Mouse (Mus musculus) induced T-regulatory cell, adult 2 months (primary cell): Measurements from ENCODE around the gene Sbno1.

ENCODE experiments used
- DNase-seq: peaks from one replicate; pipeline ENCODE4 v3.0.0-alpha.2; 2012; ENCODE audit warnings: low read depth

The Sbno1 gene

DNA sequence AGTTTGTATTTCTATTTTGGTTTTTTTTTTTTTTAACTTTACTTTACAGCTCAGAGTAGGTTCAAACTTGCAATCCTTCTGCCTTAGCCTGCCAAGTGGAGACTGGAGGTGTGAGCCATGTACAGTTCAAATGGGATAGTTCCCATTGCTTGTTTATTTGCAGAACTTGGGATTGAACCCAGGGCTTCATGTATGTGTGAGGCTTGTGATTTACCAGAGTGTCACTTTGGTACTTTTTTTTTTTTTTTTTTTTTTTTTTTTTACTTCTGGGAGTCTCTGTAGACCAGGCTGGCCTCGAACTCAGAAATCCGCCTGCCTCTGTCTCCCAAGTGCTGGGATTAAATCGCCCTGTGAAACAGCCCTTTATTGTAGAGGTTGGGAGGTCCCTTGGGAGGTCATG lies 18.4 kb upstream of the Sbno1 start:
- no peak for DNase-seq

DNA sequence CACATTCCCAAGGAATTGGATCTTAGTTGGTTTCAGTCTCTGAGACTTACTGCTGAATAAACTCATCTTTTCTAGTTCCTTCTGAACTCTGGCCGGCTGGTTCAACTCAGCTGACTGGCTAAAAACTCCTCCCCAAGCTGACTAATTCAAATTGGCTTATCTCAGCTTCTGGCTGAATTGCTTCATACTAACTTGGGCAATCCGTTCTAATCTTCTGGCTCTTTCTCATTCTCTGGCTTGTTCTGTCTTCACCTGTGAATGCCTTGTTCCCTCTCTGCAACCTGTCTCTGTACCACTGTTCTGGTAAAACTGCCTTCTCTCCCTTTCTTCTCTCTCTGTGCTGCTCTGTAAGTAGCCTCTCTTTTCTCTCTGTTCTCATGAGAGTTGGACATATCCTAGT lies 16.8 kb upstream of the Sbno1 start:
- no peak for DNase-seq

DNA sequence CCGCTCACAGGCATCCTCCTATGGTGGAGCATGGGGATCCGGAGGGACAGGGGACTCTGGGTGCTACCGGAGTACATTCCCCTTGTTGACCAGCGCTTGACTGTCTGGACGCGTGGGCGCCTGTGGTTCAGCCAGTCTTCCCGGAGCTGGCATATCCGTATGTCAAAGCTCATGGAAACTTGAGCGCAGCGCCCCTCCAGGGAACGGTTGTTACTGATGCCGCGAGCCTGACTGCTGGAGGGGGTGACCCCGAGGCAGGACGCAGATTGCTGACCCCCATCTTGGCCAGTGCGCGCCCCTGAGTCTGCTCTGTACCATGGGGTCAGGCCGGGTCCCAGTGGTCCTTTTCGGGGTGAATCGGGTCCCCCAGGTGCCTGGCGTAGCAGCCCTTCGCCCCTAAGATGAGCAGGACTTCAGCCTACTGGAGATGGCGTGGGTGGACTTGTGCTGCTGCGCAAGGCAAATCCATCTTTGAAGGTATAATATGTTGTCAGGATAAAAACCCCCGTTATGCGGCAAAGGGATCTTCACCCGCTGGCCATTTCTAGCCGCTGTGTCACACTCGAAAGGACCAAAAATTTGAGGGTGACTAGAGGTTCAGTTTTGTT lies 14.4 kb upstream of the Sbno1 start:
- peak; percentile 84 for DNase-seq

DNA sequence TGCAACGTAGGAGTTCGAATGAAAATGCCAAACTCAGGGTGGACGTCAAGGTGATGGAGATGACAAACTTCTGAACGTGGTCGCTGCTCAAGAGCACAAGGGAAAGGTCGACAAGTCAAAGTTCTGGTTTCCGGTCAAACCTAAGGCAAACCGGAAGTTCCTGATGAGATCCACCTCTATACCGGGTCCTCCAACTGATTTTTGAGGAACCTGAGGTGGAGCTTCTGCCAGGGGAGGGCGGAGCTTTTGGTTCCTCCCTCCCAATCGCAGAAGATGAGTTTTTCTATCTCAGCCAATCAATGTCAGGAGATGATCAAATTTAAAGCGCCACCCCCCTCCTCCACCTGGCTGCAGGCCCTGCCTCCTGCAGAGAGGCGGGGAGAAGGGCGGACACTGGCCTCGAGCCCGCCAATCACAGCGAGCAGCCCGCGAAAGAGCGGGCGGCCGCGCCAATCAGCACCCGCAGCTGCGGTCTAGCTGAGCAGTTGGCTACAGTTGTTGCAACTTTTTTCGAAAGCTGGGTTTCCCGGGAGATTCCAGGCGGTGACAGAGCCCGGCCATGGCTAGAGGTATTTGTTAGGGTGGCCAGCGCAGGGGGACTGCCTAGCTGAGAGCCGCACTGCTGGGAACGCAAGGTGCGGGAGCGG lies 13.8 kb upstream of the Sbno1 start, which contains the start of gene Kmt5a:
TSS of gene Kmt5a (plus strand) at position 484 of the 647 bp plus-strand sequence.
- DNase-seq = peak; percentile 97

DNA sequence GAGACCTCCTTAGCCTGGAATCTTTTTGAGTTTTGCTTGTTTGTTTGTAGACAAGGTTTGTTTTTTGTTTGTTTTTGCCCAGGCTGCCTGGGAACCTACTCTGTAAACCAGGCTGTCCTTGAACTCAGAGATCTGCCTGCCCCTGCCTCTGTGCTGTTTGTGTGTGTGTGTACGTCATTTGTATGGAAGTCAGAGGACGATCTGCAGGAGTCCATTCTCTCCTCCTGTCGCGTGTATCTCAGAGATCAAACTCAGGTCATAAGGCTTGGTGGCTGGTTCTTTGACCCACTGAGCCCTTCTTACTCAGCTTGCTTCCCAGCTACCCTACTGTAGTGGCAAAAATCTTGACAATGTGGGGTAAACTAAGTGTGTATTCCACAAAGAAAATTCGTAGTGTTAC lies 12.9 kb upstream of the Sbno1 start:
- DNase-seq = peak; percentile 25

DNA sequence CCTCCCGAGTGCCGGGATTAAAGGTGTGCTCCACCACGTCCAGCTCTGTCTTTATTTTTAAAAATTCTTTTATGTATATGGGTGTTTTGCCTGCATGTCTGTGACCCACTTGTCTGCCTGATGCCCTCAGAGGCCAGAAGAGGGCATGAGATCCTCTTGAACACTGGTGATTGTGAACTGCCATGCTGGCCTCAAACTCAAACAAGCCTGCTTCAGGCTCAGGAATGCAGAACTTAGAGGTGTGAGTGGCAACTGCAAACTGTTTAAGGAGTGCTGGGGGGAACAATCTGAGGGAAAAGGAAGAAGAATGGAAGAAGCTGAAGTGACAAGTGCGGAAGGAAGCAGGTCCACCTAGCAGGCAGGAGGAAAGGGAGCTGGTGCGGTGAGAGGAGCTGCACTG lies 12.4 kb upstream of the Sbno1 start:
- DNase-seq = peak; percentile 64

DNA sequence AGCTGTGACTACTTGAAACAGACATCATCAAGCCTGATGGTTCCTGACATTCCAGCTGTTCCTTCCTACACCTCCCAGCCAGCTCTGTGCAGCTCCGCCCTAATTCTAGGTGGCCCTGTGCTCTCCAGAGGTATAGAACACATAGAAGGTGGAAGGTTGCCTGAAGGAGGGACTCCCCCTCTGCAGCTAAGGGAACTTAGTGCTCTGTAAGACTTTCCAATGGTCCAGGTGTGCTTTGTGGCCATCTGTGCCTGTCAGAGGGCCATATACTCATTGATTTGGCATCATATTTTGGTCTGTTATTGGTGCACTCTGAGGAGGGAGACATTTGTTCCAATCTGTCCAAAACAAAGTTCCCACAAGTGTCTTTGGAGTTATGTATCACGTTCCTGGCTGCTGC lies 7.2 kb upstream of the Sbno1 start:
- DNase-seq = no peak

DNA sequence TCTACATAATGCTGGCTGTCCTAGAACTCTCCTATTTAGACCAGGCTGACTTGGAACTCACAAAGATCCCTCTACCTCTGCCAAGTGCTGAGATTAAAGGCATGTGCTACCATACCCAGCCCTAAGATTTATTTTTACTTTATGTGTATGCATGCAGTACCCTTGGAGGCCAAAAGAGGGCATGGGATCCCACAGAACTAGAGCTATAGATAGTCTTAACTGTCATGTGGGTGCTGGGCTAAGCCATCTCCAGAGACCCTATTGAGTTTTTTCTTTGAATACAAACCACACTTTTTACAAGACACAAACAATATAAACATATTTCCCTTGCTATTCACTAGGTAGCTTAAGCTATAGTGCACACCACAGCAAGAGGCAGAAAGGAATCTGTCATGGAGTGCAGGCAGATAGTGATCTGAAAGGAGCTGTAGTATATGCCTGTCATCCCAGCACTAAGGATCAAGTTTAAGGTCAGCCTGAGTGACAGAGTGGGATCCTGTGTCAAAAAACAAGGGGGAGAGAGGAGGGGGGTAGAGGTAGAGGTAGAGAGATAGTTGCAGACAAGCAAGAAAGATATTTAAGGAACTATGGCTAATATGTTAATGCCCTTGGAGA lies 6.7 kb upstream of the Sbno1 start:
- peak; percentile 84 for DNase-seq

DNA sequence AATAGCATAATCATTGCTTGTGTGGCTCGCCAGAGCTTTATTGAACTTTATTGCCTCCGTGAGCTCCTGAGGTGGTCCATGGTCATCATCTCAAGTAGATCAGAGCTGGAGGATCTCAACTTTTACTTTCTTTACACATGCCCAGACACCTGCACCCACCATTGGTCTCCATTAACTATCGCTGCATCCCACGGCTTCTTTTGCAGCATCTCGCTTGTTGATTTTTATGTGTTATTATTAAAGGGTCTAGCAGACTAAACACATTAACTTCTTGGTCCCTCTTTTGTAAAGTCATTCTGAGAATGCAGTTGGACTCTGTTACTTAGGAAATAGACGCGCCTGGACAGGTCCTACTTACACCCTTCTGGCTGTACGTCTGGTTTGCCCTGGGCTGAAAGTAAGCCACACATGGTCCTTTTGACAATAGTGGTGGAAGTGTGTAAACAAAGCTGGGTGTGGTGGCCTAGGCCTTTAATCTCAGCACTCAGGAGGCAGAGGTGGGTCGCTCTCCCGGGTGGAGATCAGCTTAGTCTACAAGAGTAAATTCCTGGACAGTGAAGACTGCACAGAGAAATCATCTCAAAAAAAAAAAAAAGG lies 772 bp upstream of the Sbno1 start:
- no peak for DNase-seq

DNA sequence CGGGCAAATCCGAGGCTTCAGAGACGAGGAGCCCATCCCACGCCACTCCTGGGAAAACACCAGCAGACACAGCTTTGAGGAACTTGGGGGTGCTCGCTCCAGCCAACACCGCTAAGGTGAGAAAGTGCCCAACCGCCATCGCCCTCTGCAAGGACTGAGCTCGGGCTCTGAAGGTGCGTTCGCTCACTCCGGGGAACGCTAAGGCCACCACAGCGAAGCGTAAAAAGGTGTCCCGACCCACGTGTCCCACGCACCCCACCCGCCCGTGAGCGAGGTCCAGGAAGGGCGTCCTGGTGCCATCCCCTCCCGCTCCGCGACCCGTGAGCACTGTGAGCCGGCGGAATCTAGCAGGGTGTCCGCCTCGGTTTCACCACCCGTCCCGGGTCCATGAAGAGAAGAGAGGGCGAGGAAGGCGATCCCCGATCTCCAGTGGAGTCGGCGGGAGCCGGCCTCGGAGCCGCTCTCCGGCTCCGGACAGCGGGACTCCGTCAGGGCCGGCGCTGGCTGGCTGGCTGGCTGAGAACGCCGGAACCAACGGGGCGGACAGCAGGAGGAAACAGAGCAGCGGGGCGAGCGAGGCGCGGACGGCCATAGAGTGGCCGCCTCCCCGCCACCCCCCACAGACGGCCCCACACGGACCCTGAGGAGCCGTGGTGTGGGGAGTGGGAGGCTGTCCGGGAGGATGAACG lies 934 bp downstream of the Sbno1 start:
- DNase-seq = peak; percentile 57

DNA sequence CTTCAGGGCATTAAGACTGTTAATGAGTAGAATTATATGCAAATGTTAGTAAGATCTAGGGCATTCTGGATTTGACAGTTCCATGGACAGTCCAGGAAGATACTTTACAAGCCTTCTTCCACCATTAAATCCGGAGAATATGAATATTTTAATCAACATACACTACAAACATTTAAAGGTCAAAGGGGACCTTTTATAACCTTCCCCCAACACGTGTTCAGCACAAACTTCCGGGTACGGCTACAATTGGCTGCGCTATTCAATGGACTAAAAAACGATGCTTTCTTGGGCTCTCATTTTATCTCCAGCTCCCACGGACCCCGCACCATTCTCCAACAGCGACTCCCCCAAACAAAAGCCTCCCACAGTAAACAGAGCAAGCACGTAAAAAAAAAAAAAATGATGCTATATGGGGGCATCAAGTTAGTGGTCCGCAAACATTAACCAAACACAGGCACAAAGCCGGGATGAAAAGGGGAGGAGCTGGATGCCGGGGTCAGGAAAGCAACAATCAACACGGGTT lies 1.5 kb downstream of the Sbno1 start:
- peak; percentile 73 for DNase-seq

DNA sequence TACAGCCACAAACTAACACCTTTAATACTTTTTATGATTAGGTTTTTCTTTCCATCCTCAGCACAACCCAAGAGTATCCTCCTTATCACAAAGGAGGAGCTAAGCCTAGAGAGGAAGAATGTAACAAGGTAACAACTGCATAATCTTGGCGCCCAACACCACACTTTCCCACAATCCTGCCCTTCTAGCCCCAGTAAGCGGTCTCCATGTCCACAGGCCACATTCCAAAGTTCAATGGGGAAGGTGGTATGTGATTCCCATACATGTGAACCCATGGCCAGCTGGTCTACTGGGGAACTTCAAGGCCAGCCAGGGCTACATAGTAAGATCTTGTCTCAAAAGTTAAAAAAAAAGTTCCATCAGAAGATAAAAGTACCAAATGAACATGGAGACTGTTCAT lies 4.0 kb downstream of the Sbno1 start:
- DNase-seq = no peak

DNA sequence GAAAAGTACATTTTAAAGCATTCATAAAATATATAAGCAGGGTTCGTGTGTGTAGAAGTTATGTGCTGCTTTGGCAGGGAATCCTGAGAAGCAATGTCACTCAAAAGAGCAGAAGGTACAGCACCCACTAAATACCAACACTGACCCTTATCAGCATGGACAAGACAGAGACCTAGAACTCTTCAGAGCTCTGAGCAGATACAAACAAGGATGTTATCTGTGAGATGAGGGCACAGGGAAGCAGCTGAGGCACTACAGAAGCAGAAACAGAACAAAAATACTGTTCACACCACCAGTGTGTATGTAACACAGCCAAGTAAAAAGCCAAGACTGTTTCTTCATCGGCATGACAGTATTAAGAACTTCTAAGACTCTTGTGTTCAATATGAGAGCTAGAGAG lies 6.9 kb downstream of the Sbno1 start:
- no peak for DNase-seq

DNA sequence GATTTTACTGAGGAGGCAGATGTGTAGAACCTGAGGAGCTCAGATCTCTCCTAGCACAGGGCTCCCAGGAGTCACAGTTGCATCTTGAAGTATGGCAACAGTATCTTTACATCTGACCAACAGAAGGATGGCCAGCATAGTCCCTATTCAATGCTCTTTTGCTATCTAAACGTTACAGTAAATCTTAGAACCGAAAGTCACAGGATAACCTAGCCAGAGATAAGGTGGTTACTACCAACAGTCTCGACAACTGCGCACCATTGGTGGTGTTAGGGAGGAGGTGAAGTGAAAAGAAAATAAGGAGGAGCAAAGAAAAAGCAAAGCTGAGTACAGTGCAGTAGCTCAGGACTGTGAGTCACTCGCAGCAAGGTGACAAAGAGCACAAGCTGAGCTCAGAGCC lies 13.6 kb downstream of the Sbno1 start:
- peak; percentile 60 for DNase-seq

DNA sequence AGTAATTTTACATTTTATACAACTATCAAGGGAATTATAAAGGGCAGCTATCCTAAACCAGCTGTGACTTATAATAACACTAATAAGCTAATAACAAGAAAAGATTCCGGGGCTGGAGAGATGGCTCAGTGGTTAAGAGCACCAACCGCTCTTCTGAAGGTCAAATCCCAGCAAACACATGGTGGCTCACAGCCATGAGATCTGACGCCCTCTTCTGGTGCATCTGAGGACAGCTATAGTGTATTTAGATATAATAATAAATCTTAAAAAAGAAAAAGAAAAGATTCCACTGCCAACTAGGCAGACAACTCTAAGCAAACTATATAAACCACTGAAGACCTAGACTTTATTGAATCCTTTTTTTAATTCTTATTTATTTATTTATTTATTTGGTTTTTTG lies 15.0 kb downstream of the Sbno1 start:
- DNase-seq = peak; percentile 38

DNA sequence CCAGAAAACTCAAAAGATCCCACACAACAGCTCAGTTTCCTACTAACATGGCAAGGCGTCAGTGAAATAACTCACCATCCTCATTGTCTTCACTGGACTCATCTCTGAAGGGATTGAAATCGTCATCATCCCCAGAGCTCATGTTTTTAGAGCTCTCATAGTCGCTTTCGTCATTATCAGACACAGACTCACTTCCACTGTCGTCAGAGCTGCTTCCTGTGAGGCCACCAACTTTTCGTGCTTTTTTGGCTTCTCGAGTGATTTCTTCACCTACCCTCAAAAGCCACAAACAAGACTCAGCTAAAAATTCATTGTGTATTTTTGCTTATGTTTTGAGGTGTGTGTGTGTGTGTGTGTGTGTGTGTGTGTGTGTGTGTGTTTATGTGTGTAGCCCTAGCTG lies 32.1 kb downstream of the Sbno1 start:
- DNase-seq = peak; percentile 68

DNA sequence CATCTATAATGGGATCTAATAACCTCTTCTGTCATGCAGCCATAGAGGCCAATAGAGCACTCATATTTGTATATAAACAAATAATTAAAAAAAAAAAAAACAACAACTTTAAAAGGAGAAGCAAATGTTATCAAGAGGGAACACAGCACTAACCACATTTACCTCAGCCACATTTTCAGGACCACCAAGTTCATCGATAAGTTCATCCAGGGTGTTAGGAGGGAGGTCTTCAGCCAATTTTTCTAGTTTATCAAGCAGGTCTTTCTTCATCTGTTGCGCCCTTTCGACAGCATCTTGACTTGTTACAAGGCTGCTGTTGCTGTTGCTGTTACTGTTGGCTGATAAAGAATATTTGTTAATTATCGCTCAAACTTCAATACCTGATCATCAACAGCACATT lies 33.4 kb downstream of the Sbno1 start:
- DNase-seq = no peak

DNA sequence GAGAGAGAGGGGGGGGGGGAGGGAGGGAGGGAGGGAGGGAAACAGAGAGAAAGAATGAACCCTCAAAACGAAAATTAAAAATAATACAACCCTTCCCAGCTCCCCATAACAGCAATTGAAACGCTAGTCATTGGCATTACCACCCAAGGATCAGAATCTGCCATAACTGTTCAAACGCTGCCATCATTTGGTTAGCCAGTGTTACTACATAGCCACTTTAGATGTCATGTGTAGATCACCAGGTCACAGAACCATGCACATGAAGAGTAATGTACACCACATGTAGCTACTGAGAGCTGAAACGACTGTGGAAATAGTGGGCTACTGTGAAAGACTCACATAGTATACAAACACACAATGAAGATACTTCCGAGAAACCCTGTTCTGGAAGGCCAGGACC lies 37.9 kb downstream of the Sbno1 start:
- peak; percentile 49 for DNase-seq

DNA sequence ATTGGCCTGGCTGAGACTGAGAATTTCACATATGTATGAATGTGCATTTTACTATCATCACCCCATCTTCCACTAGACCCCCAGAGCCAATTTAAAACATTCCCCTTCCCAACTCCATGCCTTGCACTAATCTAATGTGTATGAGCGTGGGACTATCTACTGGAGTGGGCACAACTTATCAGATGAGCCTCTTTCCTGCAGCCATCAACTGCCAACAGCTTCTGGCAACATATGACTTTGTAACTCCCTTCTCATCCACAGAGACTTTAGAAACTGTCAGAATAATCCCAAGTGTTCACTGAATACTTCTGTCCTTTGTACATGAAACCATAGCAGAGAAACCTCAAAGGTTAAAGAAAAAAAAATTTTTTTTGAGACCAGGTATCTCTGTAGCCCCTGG lies 45.7 kb downstream of the Sbno1 start:
- DNase-seq = no peak

DNA sequence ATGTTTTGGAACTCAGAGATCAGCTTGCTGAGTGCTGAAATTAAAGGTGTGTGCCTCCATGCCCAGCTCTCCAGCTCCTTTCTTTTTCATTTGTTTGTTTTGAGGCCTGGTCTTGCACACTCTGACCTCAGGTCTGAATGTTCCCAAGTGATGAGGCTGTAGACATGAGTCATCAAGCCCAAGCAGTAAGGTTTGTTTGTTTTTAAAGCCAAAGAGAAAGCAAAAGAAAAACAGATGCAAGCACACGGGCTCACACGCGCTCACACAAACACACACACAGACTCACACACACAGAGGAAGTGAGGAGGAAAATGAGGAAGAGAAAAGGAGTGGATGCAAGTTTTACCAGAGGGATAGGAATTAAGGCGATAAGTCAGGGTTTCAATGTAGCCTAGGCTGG lies 48.7 kb downstream of the Sbno1 start:
- no peak for DNase-seq

DNA sequence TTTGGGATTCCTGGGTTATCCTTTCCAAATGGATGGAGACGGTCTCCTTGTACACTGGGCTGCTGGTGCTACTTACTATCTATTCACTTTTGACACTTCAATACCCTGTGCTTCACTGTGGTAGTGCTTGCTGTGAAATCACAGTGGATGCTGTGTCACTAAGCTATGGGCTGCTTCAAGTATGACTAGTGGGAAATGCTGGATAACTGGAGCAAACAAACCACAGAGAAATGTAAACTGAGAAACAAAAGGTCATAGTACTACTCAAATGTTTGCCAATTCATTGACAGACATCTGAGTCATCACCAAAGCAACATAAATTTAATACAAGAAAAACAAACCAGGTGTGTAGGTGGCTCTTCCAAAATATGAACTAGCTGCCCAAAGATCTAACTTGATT lies 49.4 kb downstream of the Sbno1 start:
- DNase-seq = no peak

DNA sequence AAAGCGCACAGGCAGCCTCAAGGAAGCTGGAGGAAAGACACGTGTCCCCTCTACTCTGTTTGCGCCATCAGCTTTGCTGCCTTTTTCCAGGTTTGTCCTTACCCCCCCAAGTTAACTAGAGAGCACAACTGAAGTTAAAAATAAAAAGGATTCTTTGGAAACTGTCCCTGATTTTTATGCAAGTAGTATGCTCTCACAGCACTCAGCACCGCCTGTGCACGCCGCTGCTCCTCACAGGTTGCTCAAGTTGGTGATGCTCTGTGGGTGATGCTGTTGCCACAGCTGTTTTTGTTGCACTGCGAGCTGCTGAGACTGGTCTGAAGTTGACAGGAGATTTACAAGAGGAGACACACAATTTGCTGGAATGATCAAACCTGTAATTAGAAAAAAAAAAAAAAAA lies 51.5 kb downstream of the Sbno1 start:
- no peak for DNase-seq

DNA sequence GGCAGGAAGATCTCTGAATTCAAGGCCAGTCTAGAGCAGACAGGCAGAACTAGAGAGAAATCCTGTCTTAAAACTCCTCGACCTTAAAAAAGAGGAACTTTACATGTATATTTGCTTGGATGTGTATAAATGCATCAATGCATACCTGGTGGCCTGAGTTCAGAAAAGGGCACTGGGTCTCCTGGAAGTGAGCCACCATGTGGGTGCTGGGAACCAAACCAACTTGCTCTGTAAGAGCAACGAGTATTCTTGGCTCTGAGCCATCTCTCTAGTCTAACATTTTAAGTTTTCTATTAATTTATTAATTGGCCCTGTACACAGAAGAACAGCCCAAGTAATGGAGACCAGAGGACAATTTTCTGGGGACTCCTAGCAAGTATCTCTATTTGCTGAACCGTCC lies 59.1 kb downstream of the Sbno1 start:
- DNase-seq = no peak
